Comparison of ENCODE assay signal across 8 mouse cellular contexts in the genomic region with DNA sequence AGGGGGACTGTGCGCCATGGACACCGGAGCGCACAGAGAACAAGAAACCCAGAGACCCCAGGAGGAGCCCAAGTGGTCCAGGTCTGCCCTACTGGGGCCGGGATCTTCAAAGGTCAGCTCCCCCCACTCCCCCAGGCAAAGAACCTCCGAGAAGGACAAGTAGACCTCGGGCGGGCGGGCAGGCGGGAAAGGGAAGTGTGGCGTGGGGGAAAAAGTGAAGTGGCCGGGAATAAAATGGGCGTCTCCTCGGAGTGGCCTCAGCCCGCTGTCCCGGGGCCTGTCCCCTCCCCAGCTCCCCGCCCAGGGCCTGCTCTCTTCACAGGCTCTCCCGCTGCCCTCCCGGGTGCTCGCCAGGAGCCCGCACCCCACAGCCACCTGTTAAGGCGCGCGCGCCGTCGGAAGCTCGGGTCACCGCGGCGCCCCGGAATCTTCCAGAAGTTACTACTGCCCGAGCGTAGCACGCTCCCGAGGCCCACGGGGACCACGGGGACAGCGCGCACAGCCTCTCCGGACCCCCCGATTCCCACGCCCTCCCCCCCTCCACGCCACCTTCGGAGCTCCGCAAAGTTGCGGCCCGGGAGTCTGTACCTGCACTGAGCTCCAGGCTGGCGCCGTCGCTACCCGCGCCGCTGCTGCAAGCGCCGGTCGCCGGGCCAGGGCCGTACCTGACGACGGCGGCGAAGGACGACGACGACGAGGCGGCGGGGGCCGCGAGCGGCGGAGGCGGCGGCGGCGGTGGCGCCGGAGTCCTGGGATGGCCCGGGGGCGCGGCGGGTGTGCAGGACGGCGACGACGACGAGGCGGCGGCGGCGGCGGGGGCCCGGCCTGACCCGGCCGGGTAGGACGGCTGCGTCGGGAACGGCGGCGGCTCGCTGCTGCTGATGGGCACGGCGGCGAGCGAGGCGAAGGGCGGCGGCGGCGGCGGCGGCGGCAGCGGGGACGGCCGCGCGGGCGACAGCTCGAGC. TPM values are rescaled to one million over a fixed set of nuclear protein-coding genes. Genes with fewer than 3 reads are reported as not detected.
DNase-seq lines count a peak whose midpoint lies in the region; ATAC-seq and TF ChIP-seq lines count a peak whose summit lies in the region.

No protein-coding gene starts in this region.

- H3K36me3 ChIP-seq in E14TG2a.4 (ENCODE audit: insufficient read depth, low read length), result no peaks in the 10 kb centered on the region
- H3K36me3 ChIP-seq in embryonic facial prominence, embryonic 10.5 days (replicated peaks), result no peaks in the 10 kb centered on the region
- H3K36me3 ChIP-seq in liver, embryonic 12.5 days, result no peaks in the 10 kb centered on the region
- H3K36me3 ChIP-seq in neural tube, embryonic 15.5 days, result no peaks in the 10 kb centered on the region

- peak overlapping the region; percentile 88 for H3K4me2 ChIP-seq in liver, embryonic 12.5 days
- H3K4me2 ChIP-seq in neural tube, embryonic 15.5 days, result peak overlapping the region; percentile 83

- peak; percentile 45 for ATAC-seq in liver, embryonic 12.5 days
- ATAC-seq in neural tube, embryonic 15.5 days (ENCODE audit: low FRiP score), result peak; percentile 49

- peaks cover 24% of the 10 kb centered on the region for H3K4me1 ChIP-seq in E14TG2a.4 (replicated peaks; ENCODE audit: low read depth, low read length)
- H3K4me1 ChIP-seq in embryonic facial prominence, embryonic 10.5 days, result peaks cover 26% of the 10 kb centered on the region
- peaks cover 21% of the 10 kb centered on the region for H3K4me1 ChIP-seq in liver, embryonic 12.5 days
- H3K4me1 ChIP-seq in neural tube, embryonic 15.5 days, result peaks cover 35% of the 10 kb centered on the region

- H3K27me3 ChIP-seq in E14TG2a.4 (ENCODE audit: insufficient read depth, low read length), result peaks cover 37% of the 10 kb centered on the region
- H3K27me3 ChIP-seq in embryonic facial prominence, embryonic 10.5 days (replicated peaks; ENCODE audit: low read depth, poor library complexity, severe bottlenecking), result peaks cover 29% of the 10 kb centered on the region
- H3K27me3 ChIP-seq in liver, embryonic 12.5 days (replicated peaks), result peaks cover 55% of the 10 kb centered on the region
- H3K27me3 ChIP-seq in neural tube, embryonic 15.5 days (replicated peaks), result no peaks in the 10 kb centered on the region

- no peaks in the 10 kb centered on the region for H3K9me3 ChIP-seq in E14TG2a.4 (ENCODE audit: low read length)
- H3K9me3 ChIP-seq in embryonic facial prominence, embryonic 10.5 days, result no peaks in the 10 kb centered on the region
- H3K9me3 ChIP-seq in liver, embryonic 12.5 days (replicated peaks), result no peaks in the 10 kb centered on the region
- H3K9me3 ChIP-seq in neural tube, embryonic 15.5 days (replicated peaks), result no peaks in the 10 kb centered on the region

- H3K4me3 ChIP-seq in E14TG2a.4 (replicated peaks; ENCODE audit: low read length), result peak overlapping the region; percentile 82
- peak overlapping the region; percentile 76 for H3K4me3 ChIP-seq in embryonic facial prominence, embryonic 10.5 days
- H3K4me3 ChIP-seq in liver, embryonic 12.5 days, result peak overlapping the region; percentile 65
- peak overlapping the region; percentile 77 for H3K4me3 ChIP-seq in neural tube, embryonic 15.5 days (replicated peaks)

- no peak for TF ChIP-seq CTCF in E14TG2a.4 (conservative IDR thresholded peaks at IDR 0.05; ENCODE audit: low read length)

- intact Hi-C loops in heart, postnatal 36 days (cut with DNase I), result no loop called here

- H3K9ac ChIP-seq in liver, embryonic 12.5 days, result peak overlapping the region; percentile 66
- H3K9ac ChIP-seq in neural tube, embryonic 15.5 days (replicated peaks), result peak overlapping the region; percentile 80

- H3K27ac ChIP-seq in embryonic facial prominence, embryonic 10.5 days (replicated peaks), result peak overlapping the region; percentile 86
- no peak overlapping the region for H3K27ac ChIP-seq in liver, embryonic 12.5 days
- peak overlapping the region; percentile 82 for H3K27ac ChIP-seq in neural tube, embryonic 15.5 days (replicated peaks)

- 1% methylated on average over 121 of the region's 121 CpGs for WGBS in embryonic facial prominence, embryonic 10.5 days
- 2% methylated on average over 101 of the region's 121 CpGs for WGBS in liver, embryonic 12.5 days (ENCODE audit: insufficient replicate concordance)
- WGBS in neural tube, embryonic 15.5 days, result under 1% methylated on average over 105 of the region's 121 CpGs

- peak; percentile 34 for DNase-seq in embryo, embryonic 10.5 days (ENCODE audit: low spot score)
- no peak for DNase-seq in embryo, embryonic 10 days (ENCODE audit: low spot score)
- peak; percentile 51 for DNase-seq in embryonic facial prominence, embryonic 10.5 days (ENCODE audit: low spot score)
- peak; percentile 26 to 44 for DNase-seq in heart, postnatal 36 days
- no peak for DNase-seq in frontal cortex, postnatal 36 days (ENCODE audit: low spot score in 2 of 2)

RNA-seq across cellular contexts. Expression of gene Bend4, which starts 1.4 kb away (rescaled TPM):
- polyA plus RNA-seq in embryonic facial prominence, embryonic 10.5 days (2016; fragmentation: Nextera tagmentation; extraction: Ambion mirVana), result 10.5 and 12.2 TPM in 2 replicates
- 1 to 10 TPM; 1.6 to 3.3 TPM for total RNA-seq in heart, postnatal 36 days (2021)
- polyA plus RNA-seq in liver, embryonic 12.5 days (2016; fragmentation: Nextera tagmentation; extraction: Ambion mirVana), result 2.1 and 2.5 TPM in 2 replicates
- polyA plus RNA-seq in neural tube, embryonic 15.5 days (2015; fragmentation: Nextera tagmentation; extraction: Ambion mirVana), result 10.4 and 12.1 TPM in 2 replicates

Comparison
In these comparisons a context has a peak if more than half of its experiments do, and no peak if none do; other contexts are left out.
1. DNase-seq: peak in embryo, embryonic 10.5 days (single experiment), embryonic facial prominence, embryonic 10.5 days (single experiment) and heart, postnatal 36 days (2 of 2); none in embryo, embryonic 10 days (single experiment) and frontal cortex, postnatal 36 days (0 of 2).
2. Peak in every context shown above with its lines, with median percentiles within 50 percentile points of each other: H3K4me3 ChIP-seq.